Mouse (Mus musculus) cerebellum, adult 9-11 months (tissue): ENCODE data around the gene Pde6h.
"Not testable (repeated sequence)": the region's sequence is repeated elsewhere in the genome, so short reads cannot be mapped to it uniquely, and the experiment has no call there.

Experiments
- DNase-seq: peaks from one replicate; pipeline ENCODE4 v3.0.0; 2022

Gene Pde6h

GRCm38 (mm10) chr6:136923532-136923931 lies at the start of gene Pde6h:
TSS of gene Pde6h (plus strand) at chr6:136923832.
- DNase-seq, result no peak

GRCm38 (mm10) chr6:136874599-136874998 lies 49.0 kb upstream of the Pde6h start:
- no peak for DNase-seq

GRCm38 (mm10) chr6:136875670-136876069 lies 48.0 kb upstream of the Pde6h start, which contains the start of gene Mgp:
TSS of gene Mgp (minus strand) at chr6:136875823.
- no peak for DNase-seq

GRCm38 (mm10) chr6:136881678-136882077 lies 42.0 kb upstream of the Pde6h start:
- DNase-seq, result no peak

- no peak for DNase-seq
Observed at GRCm38 (mm10) chr6:136883431-136883915, 40.2 kb upstream of the Pde6h start.

- DNase-seq, result no peak
Observed at GRCm38 (mm10) chr6:136883961-136884360, 39.7 kb upstream of the Pde6h start.

GRCm38 (mm10) chr6:136884766-136885165 lies 38.9 kb upstream of the Pde6h start:
- DNase-seq, result not testable (repeated sequence)

GRCm38 (mm10) chr6:136887854-136888253 lies 35.8 kb upstream of the Pde6h start:
- DNase-seq, result no peak

- DNase-seq, result no peak
Observed at GRCm38 (mm10) chr6:136889067-136889466, 34.6 kb upstream of the Pde6h start.

- DNase-seq, result no peak
Observed at GRCm38 (mm10) chr6:136889554-136889953, 34.1 kb upstream of the Pde6h start.

- no peak for DNase-seq
Observed at GRCm38 (mm10) chr6:136892002-136892401, 31.6 kb upstream of the Pde6h start.

GRCm38 (mm10) chr6:136894532-136895339 lies 28.9 kb upstream of the Pde6h start:
- DNase-seq, result no peak

GRCm38 (mm10) chr6:136897789-136898188 lies 25.8 kb upstream of the Pde6h start:
- no peak for DNase-seq

GRCm38 (mm10) chr6:136898222-136898621 lies 25.4 kb upstream of the Pde6h start:
- DNase-seq, result no peak

GRCm38 (mm10) chr6:136898954-136899353 lies 24.7 kb upstream of the Pde6h start:
- no peak for DNase-seq

- DNase-seq, result no peak
Observed at GRCm38 (mm10) chr6:136900369-136901009, 23.1 kb upstream of the Pde6h start.

GRCm38 (mm10) chr6:136901010-136901409 lies 22.6 kb upstream of the Pde6h start:
- DNase-seq, result no peak

GRCm38 (mm10) chr6:136902527-136902926 lies 21.1 kb upstream of the Pde6h start:
- DNase-seq, result no peak

- no peak for DNase-seq
Observed at GRCm38 (mm10) chr6:136903885-136904470, 19.7 kb upstream of the Pde6h start.

- no peak for DNase-seq
Observed at GRCm38 (mm10) chr6:136906283-136906936, 17.2 kb upstream of the Pde6h start.

GRCm38 (mm10) chr6:136906937-136907293 lies 16.7 kb upstream of the Pde6h start:
- DNase-seq, result no peak

GRCm38 (mm10) chr6:136910247-136910890 lies 13.3 kb upstream of the Pde6h start:
- DNase-seq, result no peak
